Mouse (Mus musculus): ENCODE results near the gene 6030445D17Rik.
A peak's percentile ranks its signal among the peaks of the same experiment; 100 is the strongest.

6030445D17Rik gene

GRCm38 (mm10) chr4:136461206-136461605, 844 bp upstream of the 6030445D17Rik start:
- no peak for DNase-seq (ENCODE audit: low spot score)

DNA sequence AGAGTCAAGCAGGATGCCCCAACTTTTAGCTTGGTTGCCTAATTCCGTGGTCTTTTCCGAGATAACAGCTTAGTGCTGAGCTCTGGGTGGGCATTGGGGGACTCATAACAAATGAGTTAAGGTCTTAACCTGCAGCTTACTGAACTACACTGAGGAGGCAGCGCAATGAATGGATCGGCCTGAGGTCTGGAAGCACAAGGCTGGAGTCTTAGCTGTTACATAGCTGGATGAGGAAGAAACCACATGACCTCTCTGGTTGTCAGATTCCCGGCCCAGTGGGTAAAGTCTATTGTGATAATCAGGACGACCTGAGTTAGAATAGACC, 327 bp upstream of the 6030445D17Rik start:
- no peak for DNase-seq (ENCODE audit: low spot score)

DNA sequence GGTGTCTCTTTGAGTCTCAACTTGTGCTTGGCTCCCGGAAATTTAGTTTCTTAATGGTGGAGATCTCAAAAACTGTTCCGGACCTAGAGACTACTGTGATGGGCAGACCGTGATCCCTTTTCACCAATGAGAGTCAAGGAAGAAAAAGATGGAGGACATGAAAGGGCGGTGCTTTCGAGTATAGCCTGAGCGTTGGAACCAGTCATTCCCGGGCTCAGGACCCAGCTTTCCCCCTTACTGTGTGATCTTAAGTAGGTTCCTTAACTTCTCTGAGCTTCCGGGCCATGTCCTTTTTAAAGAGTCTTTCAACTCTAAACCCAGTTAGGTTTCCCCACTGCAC, 759 bp downstream of the 6030445D17Rik start:
- DNase-seq (ENCODE audit: low spot score): no peak

DNA sequence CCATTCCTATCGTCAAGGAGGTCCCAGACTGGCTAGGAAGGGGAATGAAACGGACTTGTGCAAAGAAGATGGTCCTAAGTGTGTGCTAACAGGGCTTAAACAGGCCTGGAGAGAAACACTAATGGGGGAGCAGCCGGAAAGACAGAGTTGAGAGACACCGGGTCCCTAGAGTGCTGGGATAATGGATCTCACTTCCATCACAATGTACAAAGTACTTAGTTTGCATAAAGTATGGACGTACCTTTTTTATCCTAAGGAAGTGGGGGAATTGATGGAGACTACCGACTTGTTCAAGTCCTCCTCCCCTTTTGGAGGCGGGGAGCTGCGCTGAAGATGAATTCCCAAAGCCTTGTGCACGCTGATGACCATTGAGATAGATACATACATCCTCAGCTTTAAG, 1.4 kb downstream of the 6030445D17Rik start:
- DNase-seq (ENCODE audit: low spot score): no peak

DNA sequence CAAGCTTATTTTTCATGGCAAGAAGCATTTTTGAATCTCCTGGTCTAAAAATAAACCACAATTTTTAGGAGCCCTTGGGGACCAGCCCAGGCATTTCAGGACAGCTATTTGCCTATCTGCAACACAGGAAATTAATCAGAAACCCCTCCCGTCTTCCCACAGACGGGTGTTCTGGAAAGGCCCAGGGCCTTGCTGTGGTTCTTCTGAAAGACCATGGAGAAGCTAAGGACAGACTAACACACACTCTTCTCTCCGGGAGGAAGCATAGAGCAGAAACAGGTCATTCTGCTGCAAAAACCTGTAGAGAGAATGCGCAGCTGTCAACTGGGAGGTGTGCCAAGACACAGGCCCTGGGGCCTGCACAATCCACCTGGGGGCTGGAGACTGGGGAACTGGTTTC, 4.2 kb downstream of the 6030445D17Rik start:
- no peak for DNase-seq (ENCODE audit: low spot score)

DNA sequence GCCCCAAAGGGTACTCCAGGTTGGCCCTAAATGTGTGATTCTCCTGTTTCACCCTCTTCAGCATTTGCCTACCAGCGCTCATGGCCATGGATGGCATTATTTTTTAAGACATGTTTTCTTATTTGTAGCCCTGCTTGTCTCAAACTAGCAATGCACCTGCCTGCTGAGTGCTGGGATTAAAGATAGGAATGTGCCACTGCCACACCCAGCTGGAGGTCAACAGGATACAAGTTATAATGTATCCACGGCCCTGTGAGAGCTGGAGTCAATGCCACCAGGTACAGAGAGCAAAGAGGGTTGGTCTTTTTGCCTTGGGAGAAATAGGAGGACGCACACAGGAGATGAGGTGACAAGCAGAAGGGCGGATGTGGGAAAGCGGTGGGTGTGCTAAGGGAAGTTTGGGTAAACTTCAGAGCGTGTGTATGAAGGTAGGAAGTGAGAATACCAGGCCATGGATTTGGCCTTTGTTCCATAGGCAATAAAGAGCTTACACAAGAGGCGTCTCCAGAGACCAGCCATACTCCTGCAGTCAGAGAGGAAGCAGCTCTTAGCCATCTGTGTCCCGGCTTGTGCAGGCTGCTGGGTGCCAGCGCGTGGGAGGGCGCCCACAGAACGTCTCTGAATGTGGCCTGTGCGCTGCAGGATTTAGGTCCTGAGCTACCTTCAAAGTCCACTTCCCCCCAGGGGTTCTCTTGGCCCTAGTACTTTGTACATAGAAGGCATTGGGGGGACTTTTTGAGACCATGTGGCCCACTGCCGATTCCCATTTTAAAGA, 6.7 kb downstream of the 6030445D17Rik start:
- no peak for DNase-seq (ENCODE audit: low spot score)

GRCm38 (mm10) chr4:136469371-136469903, 7.4 kb downstream of the 6030445D17Rik start, which contains the start of gene Luzp1:
TSS of gene Luzp1 (plus strand) at chr4:136469761.
- peak; percentile 86 for DNase-seq (ENCODE audit: low spot score)

DNA sequence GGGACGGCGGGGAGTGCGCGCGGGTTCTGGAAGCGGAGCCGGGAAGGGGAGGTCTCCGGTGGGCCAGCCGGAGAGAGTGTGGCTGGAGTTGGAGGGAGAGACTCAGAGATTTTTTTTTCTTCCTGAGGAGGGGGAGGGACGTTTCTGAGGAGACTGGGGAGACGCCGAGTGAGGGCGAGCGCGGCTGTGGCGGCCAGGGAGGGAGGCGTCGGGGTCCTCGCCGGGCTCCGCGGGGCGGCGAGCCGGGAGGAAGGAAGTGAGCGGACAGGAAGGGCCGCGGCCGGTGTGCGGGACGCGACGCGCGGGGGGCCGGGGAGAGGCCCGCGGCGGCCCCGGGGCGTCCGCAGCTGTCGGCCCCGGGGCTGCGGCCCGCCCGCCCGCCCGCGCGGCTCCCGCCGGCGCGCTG, 7.9 kb downstream of the 6030445D17Rik start:
- DNase-seq (ENCODE audit: low spot score): no peak

DNA sequence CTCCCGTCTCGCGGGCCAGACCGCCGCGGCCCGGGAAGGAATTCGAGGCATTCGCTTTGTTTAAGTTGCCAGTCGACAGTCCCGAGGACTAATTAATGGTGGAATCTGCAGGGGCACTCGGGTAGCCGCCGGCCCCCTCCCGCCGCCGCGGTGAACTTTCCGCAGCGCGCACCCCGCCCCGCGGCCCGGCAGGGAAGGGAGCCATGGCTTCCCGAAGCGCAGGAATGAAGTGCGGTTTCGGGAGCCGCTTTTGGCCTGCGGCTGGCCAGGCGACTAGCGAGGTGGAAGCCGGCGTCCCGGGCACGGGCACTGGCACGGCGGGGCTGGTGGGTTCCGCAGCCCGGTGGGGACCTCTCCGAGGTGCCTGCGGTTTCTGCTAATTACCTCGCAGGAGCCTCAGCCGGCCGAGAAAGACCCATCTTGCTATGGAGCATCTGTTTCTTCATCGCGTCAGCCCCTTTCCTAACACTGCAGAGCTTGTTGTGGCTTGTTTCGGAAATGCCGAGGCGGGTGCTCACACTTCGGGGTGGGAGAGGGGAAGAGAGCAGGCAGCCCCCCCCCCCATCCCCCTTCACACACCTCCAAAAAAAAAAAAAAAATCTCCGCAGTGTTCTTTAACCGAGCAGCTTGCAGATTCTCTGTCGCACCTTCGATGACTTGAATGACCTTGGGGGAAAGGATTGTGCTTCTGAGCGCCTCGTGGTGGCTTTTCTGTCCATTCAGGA, 8.5 kb downstream of the 6030445D17Rik start:
- no peak for DNase-seq (ENCODE audit: low spot score)

GRCm38 (mm10) chr4:136476692-136477091, 14.6 kb downstream of the 6030445D17Rik start:
- no peak for DNase-seq (ENCODE audit: low spot score)

DNA sequence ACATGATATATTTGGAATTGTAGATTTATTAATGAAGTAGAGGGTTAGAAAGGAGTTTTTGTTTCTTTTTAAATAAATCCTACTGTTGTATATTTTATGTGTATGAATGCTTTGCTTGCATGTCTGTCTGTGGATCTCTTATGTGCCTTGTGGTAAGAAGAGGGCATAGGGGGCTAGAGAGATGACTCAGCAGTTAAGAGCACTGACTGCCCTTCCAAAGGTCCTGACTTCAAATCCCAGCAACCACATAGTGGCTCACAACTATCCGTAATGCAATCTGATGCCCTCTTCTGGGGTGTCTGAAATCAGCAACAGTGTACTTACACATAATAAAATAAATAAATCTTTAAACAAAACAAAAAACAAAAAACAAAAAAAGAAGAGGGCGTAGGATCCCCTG, 24.5 kb downstream of the 6030445D17Rik start:
- DNase-seq (ENCODE audit: low spot score): no peak

- DNase-seq (ENCODE audit: low spot score): no peak
These were observed 33.9 kb downstream of the 6030445D17Rik start for GRCm38 (mm10) chr4:136495993-136496392.

DNA sequence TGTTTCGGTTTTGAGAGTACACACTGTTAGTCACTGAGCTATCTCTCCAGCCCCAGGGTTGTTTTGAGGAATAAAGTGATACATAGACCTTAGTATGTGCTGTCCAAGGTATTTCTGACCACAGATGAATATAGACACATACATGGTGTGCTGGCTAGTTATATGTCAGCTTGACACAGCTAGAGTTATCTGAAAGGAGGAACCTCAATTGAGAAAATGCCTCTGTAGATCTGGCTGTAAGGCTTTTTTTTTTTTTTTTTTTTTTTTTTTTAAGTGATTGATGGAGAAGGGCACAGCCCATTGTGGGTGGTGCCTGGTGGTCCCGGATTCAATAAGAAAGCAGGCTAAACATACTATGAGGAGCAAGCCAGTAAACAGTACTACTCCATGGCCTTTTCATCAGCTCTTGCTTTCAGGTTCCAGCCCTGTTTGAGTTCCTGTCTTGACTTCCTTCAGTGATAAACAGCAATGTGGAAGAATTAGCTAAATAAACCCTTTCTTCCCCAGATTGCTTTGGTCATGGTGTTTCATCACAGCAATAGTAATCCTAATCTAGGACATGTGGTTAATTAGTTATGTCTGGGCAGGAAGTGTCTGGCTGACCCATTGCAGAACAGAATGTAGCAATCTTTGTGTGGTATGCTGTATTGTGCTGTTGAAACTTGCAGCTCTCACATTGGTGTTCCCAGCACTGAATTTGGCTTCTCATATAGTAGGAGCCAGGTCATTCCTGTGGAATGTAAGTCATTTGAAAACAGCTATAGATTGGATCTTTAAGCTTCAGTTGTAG, 43.6 kb downstream of the 6030445D17Rik start:
- DNase-seq (ENCODE audit: low spot score): no peak

DNA sequence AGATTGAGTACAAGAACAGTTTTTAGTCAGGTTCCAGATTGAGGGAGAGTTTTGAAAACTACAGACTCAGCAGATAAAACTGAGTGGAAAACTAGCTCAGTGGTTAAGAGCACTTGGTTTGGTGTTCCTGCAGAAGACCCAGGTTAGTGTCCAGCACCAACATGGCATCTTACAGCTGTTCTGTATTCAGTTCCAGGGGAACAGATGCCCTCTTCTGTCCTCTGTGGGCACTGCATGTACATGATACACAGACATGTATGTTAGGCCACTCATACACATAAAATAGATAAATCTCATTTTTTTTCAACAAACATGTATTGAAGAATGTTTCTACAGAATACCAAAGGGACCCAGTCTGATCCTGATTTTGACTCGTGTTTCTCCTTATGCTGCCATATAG, 47.8 kb downstream of the 6030445D17Rik start:
- DNase-seq (ENCODE audit: low spot score): no peak

- DNase-seq (ENCODE audit: low spot score): no peak
These were observed 49.7 kb downstream of the 6030445D17Rik start for GRCm38 (mm10) chr4:136511708-136512107.

DNA sequence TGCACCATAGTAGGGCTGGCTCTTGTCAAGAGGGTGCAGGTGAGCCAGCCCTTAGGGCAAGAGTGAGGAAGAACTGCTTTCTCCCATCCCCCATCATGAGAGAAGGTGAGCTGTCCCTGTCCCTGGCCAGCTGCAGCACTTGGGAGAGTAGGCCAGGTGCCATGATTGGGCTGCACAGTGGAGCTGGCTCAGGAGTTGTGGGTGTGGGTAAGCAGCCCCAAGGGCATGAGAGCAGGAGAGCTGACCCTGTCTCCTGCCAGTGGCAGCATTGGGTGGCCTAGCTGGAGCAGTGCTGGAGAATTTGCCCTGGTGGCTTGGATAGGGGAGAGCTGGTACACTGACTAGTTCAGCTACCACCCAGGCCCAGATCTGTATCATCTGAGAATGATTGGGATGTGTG, 50.9 kb downstream of the 6030445D17Rik start:
- DNase-seq (ENCODE audit: low spot score): no peak
